Mouse (Mus musculus): ENCODE measurements around the gene Krt77. TPM values are rescaled to one million over a fixed set of nuclear protein-coding genes. Genes with fewer than 3 reads are reported as not detected.

Gene Krt77
- polyA plus RNA-seq (2012), result not detected in 2 replicates

GRCm38 (mm10) chr15:101869431-101869830 is at the start of gene Krt77:
Krt77 (minus strand) TSS chr15:101869705.

GRCm38 (mm10) chr15:101892820-101893219 is 23.3 kb upstream of the Krt77 start, which contains the start of gene Krt76:
Krt76 (minus strand) TSS chr15:101892920.

GRCm38 (mm10) chr15:101850694-101851093 is 18.8 kb downstream of the Krt77 start, which contains the start of gene Krt1:
Krt1 (minus strand) TSS chr15:101850794.

GRCm38 (mm10) chr15:101817875-101818274 is 51.6 kb downstream of the Krt77 start, which contains the start of gene Krt2:
Krt2 (minus strand) TSS chr15:101818169.

Other genes with a start within 250 kb of the Krt77 start
- gene Gm5414, start 241.5 kb downstream of the Krt77 start, polyA plus RNA-seq (2012), result not detected in 2 replicates
- gene Gm5478, start 222.3 kb downstream of the Krt77 start, polyA plus RNA-seq (2012), result not detected in 2 replicates
- not detected in 2 replicates for gene Krt6b, start 189.4 kb downstream of the Krt77 start, polyA plus RNA-seq (2012)
- gene Krt6a, start 175.4 kb downstream of the Krt77 start, polyA plus RNA-seq (2012), result not detected in 2 replicates
- not detected in 2 replicates for gene Krt5, start 156.8 kb downstream of the Krt77 start, polyA plus RNA-seq (2012)
- not detected in 2 replicates for gene Krt71, start 126.6 kb downstream of the Krt77 start, polyA plus RNA-seq (2012)
- not detected in 2 replicates for gene Krt72, start 83.2 kb downstream of the Krt77 start, polyA plus RNA-seq (2012)
- gene Krt73, start 67.4 kb downstream of the Krt77 start, polyA plus RNA-seq (2012), result not detected in 2 replicates
- not detected in 2 replicates for gene Krt2, start 51.5 kb downstream of the Krt77 start, polyA plus RNA-seq (2012)
- 0.03 TPM in 1 of 2 replicates, not detected in the other for gene Krt1, start 18.9 kb downstream of the Krt77 start, polyA plus RNA-seq (2012)
- gene Krt76, start 23.2 kb upstream of the Krt77 start, polyA plus RNA-seq (2012), result not detected in 2 replicates
- not detected in 2 replicates for gene Krt4, start 55.0 kb upstream of the Krt77 start, polyA plus RNA-seq (2012)
- gene Krt79, start 70.6 kb upstream of the Krt77 start, polyA plus RNA-seq (2012), result not detected in 2 replicates
- 0.02 TPM in 1 of 2 replicates, not detected in the other for gene Krt78, start 84.6 kb upstream of the Krt77 start, polyA plus RNA-seq (2012)
- 0.56 and 0.59 TPM in 2 replicates for gene Krt8, start 134.8 kb upstream of the Krt77 start, polyA plus RNA-seq (2012)
- 16.0 and 21.4 TPM in 2 replicates for gene Krt18, start 158.5 kb upstream of the Krt77 start, polyA plus RNA-seq (2012)
- 249 and 350 TPM in 2 replicates for gene Eif4b, start 204.1 kb upstream of the Krt77 start, polyA plus RNA-seq (2012)
- 0.34 and 0.73 TPM in 2 replicates for gene Tns2, start 230.7 kb upstream of the Krt77 start, polyA plus RNA-seq (2012)